Mouse (Mus musculus) G1E (cell line): ENCODE results near the gene Mrps12. TPM values are rescaled to one million over a fixed set of nuclear protein-coding genes. Genes with fewer than 3 reads are reported as not detected.

Experiments used
- ATAC-seq: 2 replicates; pipeline ENCODE4 v1.8.0; 2016; ENCODE audit warnings: mild to moderate bottlenecking; ENCODE audit not compliant: insufficient number of reproducible peaks, poor library complexity, low FRiP score, severe bottlenecking; ENCODE audit errors: extremely low read depth
- DNase-seq: peaks from one replicate; pipeline ENCODE4 v3.0.0; 2012; ENCODE audit warnings: low spot score
- H3K27me3 ChIP-seq: 2 replicates; pipeline ENCODE4 v1.6.1; 2012; ENCODE audit warnings: mild to moderate bottlenecking, low read length, inconsistent platforms; ENCODE audit not compliant: insufficient read depth
- H3K36me3 ChIP-seq: replicated peaks from 2 replicates; pipeline ENCODE3; 2012; ENCODE audit warnings: mild to moderate bottlenecking, inconsistent platforms
- H3K4me1 ChIP-seq: 2 replicates; pipeline ENCODE4 v1.6.1; 2012; ENCODE audit warnings: low read depth, low read length, inconsistent platforms, mixed read lengths; ENCODE audit not compliant: insufficient read depth
- H3K4me3 ChIP-seq: 2 replicates; pipeline ENCODE4 v1.5.1; 2012; ENCODE audit warnings: low read depth, mild to moderate bottlenecking, inconsistent platforms, low read length, moderate library complexity, mixed read lengths
- H3K9me3 ChIP-seq: replicated peaks from 2 replicates; pipeline ENCODE4 v1.6.1; 2012; ENCODE audit warnings: inconsistent platforms
- CTCF ChIP-seq: IDR thresholded peaks from 2 replicates; pipeline ENCODE4 v1.5.1; 2012; ENCODE audit warnings: low read depth, low read length, inconsistent platforms, mixed read lengths
- GATA1 ChIP-seq: IDR thresholded peaks from 2 replicates; pipeline ENCODE4 v1.6.1; 2012; ENCODE audit warnings: borderline replicate concordance, low read length, inconsistent platforms, mixed read lengths
- GATA2 ChIP-seq: IDR thresholded peaks from 2 replicates; pipeline ENCODE4 v1.6.1; 2012; ENCODE audit warnings: low read depth, low read length, inconsistent platforms, borderline replicate concordance
- POLR2AphosphoS5 ChIP-seq: IDR thresholded peaks from 2 replicates; pipeline ENCODE4 v1.6.1; 2012; ENCODE audit warnings: low read depth, low read length, inconsistent platforms; ENCODE audit not compliant: insufficient replicate concordance
- TAL1 ChIP-seq: conservative IDR thresholded peaks from 2 replicates; pipeline ENCODE4 v1.6.1; 2012; ENCODE audit warnings: low read depth, low read length, inconsistent platforms, mixed read lengths
- polyA plus RNA-seq: library from polyadenylated mRNA; stranded (reverse); fragments of >175 nt; gene quantifications from 2 replicates; pipeline ENCODE4 v1.2.3, GENCODE M21; 2012
- total RNA-seq, 2 experiments: library from RNA; stranded (forward) in 1 of 2; stranded (reverse) in 1 of 2; fragments of 200-1000 nt in 1 of 2; fragments of >200 nt in 1 of 2; fragmentation: Nextera tagmentation in 1 of 2; gene quantifications; 2 replicates each; pipeline ENCODE4 v1.2.3; 2014 to 2017

Gene Mrps12
- total RNA-seq (2014; fragmentation: Nextera tagmentation), result 12.3 and 14.2 TPM in 2 replicates
- 24.8 and 33.9 TPM in 2 replicates for total RNA-seq (2017)
- polyA plus RNA-seq, result 217 and 283 TPM in 2 replicates

- Histone ChIP-seq H3K4me1 (peaks cover 39% of the 10 kb centered on the region), H3K27me3 (no peaks in the 10 kb centered on the region), H3K4me3 (peak within 1 kb of the TSS; percentile 81), H3K9me3 (no peaks in the 10 kb centered on the region), H3K36me3 (peaks cover 61% of the 10 kb centered on the region)
- peak; percentile 99 for DNase-seq
- TF ChIP-seq GATA2, result no peak
- peak; percentile 53; the same call in 1 of the 2 replicates for TF ChIP-seq CTCF
- TF ChIP-seq POLR2AphosphoS5, result no peak
- ATAC-seq, result peak; percentile 99
These were observed at the start of gene Mrps12, which contains the start of gene Sars2 for GRCm38 (mm10) chr7:28741709-28742438. Gene Mrps12, minus strand, starts transcription at chr7:28741820. Gene Sars2, plus strand, starts transcription at chr7:28741992.

- H3K4me1 ChIP-seq, result peaks cover 13% of the 10 kb centered on the region
These were observed 48.6 kb upstream of the Mrps12 start for GRCm38 (mm10) chr7:28790066-28790806.

GRCm38 (mm10) chr7:28789235-28789634 lies 47.6 kb upstream of the Mrps12 start:
- no peak for ATAC-seq
- Histone ChIP-seq H3K4me3 (no peak overlapping the region), H3K4me1 (peaks cover 5% of the 10 kb centered on the region; the same call in 1 of the 2 replicates), H3K9me3 (no peaks in the 10 kb centered on the region), H3K36me3 (peaks cover 42% of the 10 kb centered on the region), H3K27me3 (peaks cover 6% of the 10 kb centered on the region; the same call in 1 of the 2 replicates)
- no peak for TF ChIP-seq POLR2AphosphoS5
- no peak for TF ChIP-seq CTCF
- no peak for TF ChIP-seq GATA2
- TF ChIP-seq TAL1, result no peak
- no peak for TF ChIP-seq GATA1
- no peak for DNase-seq

More at GRCm38 (mm10) chr7:28790066-28790806, 48.6 kb upstream of the Mrps12 start:
- Histone ChIP-seq H3K4me3 (no peak overlapping the region), H3K36me3 (peaks cover 32% of the 10 kb centered on the region), H3K9me3 (no peaks in the 10 kb centered on the region), H3K27me3 (peaks cover 12% of the 10 kb centered on the region; the same call in 1 of the 2 replicates)
- TF ChIP-seq POLR2AphosphoS5, result no peak
- no peak for TF ChIP-seq CTCF
- TF ChIP-seq GATA1, result no peak
- TF ChIP-seq GATA2, result no peak
- no peak for TF ChIP-seq TAL1
- no peak for ATAC-seq
- no peak for DNase-seq

GRCm38 (mm10) chr7:28788307-28789195 lies 46.9 kb upstream of the Mrps12 start, which contains the start of gene Rinl:
Gene Rinl, plus strand, starts transcription at chr7:28788969.
- ATAC-seq (no peak), DNase-seq (no peak)
- H3K27me3 ChIP-seq, result peaks cover 6% of the 10 kb centered on the region; the same call in 1 of the 2 replicates
- H3K4me3 ChIP-seq, result no peak within 1 kb of the TSS; the same call in 1 of the 2 replicates
- H3K4me1 ChIP-seq, result 0 out of 2 replicates have a peak, but pooled peaks cover 5% of the 10 kb centered on the region
- TF ChIP-seq TAL1 (no peak), GATA2 (no peak), POLR2AphosphoS5 (no peak), CTCF (no peak), GATA1 (no peak)
- H3K9me3 ChIP-seq, result no peaks in the 10 kb centered on the region
- H3K36me3 ChIP-seq, result peaks cover 49% of the 10 kb centered on the region

GRCm38 (mm10) chr7:28787884-28788283 lies 46.3 kb upstream of the Mrps12 start:
- ATAC-seq (no peak), DNase-seq (no peak)
- H3K4me1 ChIP-seq, result 0 out of 2 replicates have a peak, but pooled peaks cover 5% of the 10 kb centered on the region
- peaks cover 56% of the 10 kb centered on the region for H3K36me3 ChIP-seq
- no peaks in the 10 kb centered on the region for H3K9me3 ChIP-seq
- H3K27me3 ChIP-seq, result peaks cover 6% of the 10 kb centered on the region; the same call in 1 of the 2 replicates
- H3K4me3 ChIP-seq, result no peak overlapping the region
- TF ChIP-seq CTCF (no peak), TAL1 (no peak)
